Mouse (Mus musculus) gastrocnemius, adult 2 months (tissue): Measurements from ENCODE around the gene Lyrm9. TPM values are rescaled to one million over a fixed set of nuclear protein-coding genes. Genes with fewer than 3 reads are reported as not detected.

Experiments used
- DNase-seq: peaks from one replicate; pipeline ENCODE4 v3.0.0; 2022
- H3K27ac ChIP-seq: fragments of 200-600 bp; 2 replicates; pipeline ENCODE4 v1.8.1; 2022; ENCODE audit warnings: mild to moderate bottlenecking
- H3K4me3 ChIP-seq: fragments of 200-600 bp; 2 replicates; pipeline ENCODE4 v1.8.1; 2022; ENCODE audit warnings: mild to moderate bottlenecking, moderate library complexity
- CTCF ChIP-seq: fragments of 200-600 bp; IDR thresholded peaks from 2 replicates; pipeline ENCODE4 v1.8.1; 2022; ENCODE audit warnings: antibody characterized with exemption, mild to moderate bottlenecking, moderate library complexity
- intact Hi-C: fragments of 180-260 bp; cut with DNase I; formaldehyde crosslinking; loops from one replicate; pipeline ENCODE4 v1.15.1; 2025
- total RNA-seq, 2 experiments: library from RNA; stranded (reverse); gene quantifications; 2 replicates each; pipeline ENCODE4 v1.2.3; 2021

The Lyrm9 gene
- total RNA-seq, 2 experiments from 2014 or later, result 15.0 to 15.3 TPM

DNA sequence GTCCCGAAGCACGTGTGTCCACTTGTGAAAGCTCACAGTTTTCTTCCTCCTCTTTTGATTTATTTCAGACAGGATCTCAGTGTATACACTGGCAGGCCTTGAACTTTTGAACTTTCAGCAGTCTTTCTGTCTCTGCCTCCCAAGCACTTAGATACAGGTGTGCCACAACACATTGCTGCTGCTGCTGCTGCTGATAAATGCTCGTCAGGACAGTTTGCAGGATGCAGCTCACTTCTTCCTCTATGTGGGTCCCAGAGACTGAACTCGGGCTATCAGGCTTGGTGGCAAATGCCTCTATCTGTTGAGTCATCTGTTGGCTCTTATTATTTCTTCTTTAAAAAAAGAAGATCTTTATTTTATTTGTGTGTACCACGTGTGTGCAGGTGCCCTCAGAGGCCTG lies 13.8 kb downstream of the Lyrm9 start:
- intact Hi-C loops, result no loop called here
- Histone ChIP-seq H3K27ac (no peak overlapping the region), H3K4me3 (no peak overlapping the region)
- no peak for TF ChIP-seq CTCF
- no peak for DNase-seq

DNA sequence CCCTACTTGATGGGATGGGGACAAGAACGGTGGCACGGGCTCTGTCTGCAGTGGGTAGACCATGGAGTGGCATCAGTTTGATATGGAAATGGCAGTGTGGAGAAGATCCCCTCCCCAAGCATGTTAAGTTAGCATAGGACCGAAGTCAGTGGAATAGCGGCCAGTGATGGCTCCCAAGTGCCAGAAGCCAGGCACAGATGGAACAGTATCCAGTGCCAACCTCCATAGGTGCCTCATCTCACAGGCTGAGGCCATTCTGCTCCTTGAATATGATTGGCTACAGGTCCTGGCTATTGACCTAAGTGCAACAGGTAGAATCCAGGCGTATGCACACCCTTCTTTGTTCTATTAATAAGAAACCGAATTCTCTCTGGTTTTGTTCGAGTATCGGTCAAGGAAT lies 15.6 kb downstream of the Lyrm9 start:
- intact Hi-C loops, result no loop called here
- H3K27ac ChIP-seq, result no peak overlapping the region
- DNase-seq, result no peak
- no peak overlapping the region for H3K4me3 ChIP-seq
- TF ChIP-seq CTCF, result no peak

GRCm38 (mm10) chr11:78846620-78847019 lies 20.2 kb downstream of the Lyrm9 start:
- no peak overlapping the region for H3K27ac ChIP-seq
- intact Hi-C loops, result no loop called here
- no peak overlapping the region for H3K4me3 ChIP-seq
- no peak for DNase-seq
- TF ChIP-seq CTCF, result no peak

GRCm38 (mm10) chr11:78847884-78848848 lies 21.8 kb downstream of the Lyrm9 start:
- intact Hi-C loops, result no loop called here
- no peak for DNase-seq
- Histone ChIP-seq H3K4me3 (no peak overlapping the region), H3K27ac (no peak overlapping the region)
- no peak for TF ChIP-seq CTCF

DNA sequence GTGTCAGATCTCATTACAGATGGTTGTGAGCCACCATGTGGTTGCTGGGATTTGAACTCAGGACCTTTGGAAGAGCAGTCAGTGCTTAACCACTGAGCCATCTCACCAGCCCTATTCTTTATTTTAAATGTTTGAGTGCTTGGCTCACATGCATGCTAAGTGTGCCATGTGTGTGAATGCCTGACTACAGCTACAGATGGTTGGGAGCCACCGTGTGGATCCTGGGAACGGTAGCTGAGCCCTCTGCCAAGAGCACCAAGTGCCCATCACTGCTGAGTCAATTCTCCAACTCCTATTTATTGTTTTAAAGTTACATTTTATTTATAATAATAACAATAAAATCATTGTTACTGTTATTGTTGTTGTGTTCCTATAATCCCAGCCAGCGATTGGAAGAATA lies 23.5 kb downstream of the Lyrm9 start:
- no peak overlapping the region for H3K4me3 ChIP-seq
- no peak for TF ChIP-seq CTCF
- no peak overlapping the region for H3K27ac ChIP-seq
- DNase-seq, result no peak
- intact Hi-C loops, result no loop called here

GRCm38 (mm10) chr11:78851216-78851870 lies 25.0 kb downstream of the Lyrm9 start:
- Histone ChIP-seq H3K4me3 (no peak overlapping the region), H3K27ac (no peak overlapping the region)
- no peak for DNase-seq
- intact Hi-C loops, result no loop called here
- TF ChIP-seq CTCF, result no peak

DNA sequence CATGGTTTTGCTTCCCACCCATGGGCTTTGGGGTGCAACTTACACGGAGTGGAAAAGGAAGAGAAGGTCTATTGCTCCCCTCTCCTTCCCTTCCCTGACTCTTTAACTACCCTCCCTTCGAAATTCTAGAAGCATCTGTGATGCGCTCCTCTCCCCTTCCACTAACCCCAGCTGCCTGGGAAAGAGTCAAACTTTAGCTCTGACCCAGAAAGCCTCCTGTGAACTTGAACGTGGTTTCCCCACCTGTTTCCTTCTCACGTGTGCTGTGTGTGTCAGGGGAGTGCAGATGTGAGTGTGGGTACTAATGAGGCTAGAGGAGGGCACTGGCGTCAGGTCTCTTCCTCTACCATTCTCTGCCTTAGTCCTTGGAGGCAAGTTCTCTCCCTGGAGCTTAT lies 25.5 kb downstream of the Lyrm9 start:
- no peak for TF ChIP-seq CTCF
- Histone ChIP-seq H3K4me3 (no peak overlapping the region), H3K27ac (no peak overlapping the region)
- intact Hi-C loops, result no loop called here
- no peak for DNase-seq

DNA sequence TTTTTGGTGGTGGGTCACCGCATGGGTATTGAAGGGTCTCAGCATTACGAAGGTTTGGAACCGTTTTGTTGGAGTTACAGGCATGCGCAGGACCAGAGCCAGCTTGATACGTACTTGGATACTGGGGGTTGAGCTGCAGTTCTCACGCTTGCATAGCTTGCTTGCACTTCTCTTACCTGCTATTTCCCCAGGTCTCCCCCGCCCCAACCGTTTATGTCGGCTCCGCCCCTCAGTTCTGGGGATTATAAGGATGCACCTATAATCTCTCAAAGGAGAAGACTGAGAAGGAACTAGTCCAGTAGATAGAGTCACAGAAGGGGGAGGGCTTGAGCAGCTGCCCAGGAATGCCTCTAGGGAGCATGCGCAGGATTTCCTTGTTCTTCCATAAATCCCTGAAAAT lies 26.1 kb downstream of the Lyrm9 start:
- intact Hi-C loops, result no loop called here
- Histone ChIP-seq H3K27ac (no peak overlapping the region), H3K4me3 (no peak overlapping the region)
- TF ChIP-seq CTCF, result no peak
- no peak for DNase-seq

DNA sequence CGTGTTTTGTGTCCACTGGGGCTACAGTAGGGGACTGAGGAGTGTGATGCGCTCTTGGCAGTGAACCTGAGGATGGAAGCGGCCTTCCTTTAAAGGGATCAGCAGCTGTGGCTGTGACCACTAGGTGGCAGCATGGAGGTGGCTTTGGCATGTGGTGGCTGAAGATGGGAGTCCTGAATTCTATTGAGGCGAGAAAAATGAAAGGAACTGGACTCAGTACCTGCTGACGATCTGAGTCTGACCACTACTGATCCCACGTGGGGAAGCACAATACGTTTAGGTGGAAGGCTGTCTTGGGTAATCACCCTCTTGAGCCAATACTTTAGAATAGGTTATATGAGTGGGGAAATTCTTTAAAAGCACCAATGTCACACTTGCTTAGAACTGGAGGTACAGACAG lies 29.9 kb downstream of the Lyrm9 start:
- H3K27ac ChIP-seq, result no peak overlapping the region
- TF ChIP-seq CTCF, result peak; percentile 83
- DNase-seq, result peak; percentile 86
- no peak overlapping the region for H3K4me3 ChIP-seq
- intact Hi-C loops, result loop anchor here (1.0 to 2.0 kb wide), 2 partner anchors 66 to 101 kb away; no protein-coding TSS in a partner anchor

- intact Hi-C loops, result loop anchor here (2.0 kb wide), 1 partner anchor 65 kb away; no protein-coding TSS in a partner anchor
- no peak for TF ChIP-seq CTCF
Observed at GRCm38 (mm10) chr11:78857611-78858010, 31.2 kb downstream of the Lyrm9 start.

GRCm38 (mm10) chr11:78863898-78864297 lies 37.5 kb downstream of the Lyrm9 start:
- no peak for TF ChIP-seq CTCF
- no peak for DNase-seq
- intact Hi-C loops, result no loop called here
- H3K27ac ChIP-seq, result no peak overlapping the region
- no peak overlapping the region for H3K4me3 ChIP-seq

More at GRCm38 (mm10) chr11:78857611-78858010, 31.2 kb downstream of the Lyrm9 start:
- no peak overlapping the region for H3K4me3 ChIP-seq
- no peak overlapping the region for H3K27ac ChIP-seq
- DNase-seq, result no peak

- intact Hi-C loops, result no loop called here
- no peak for TF ChIP-seq CTCF
- Histone ChIP-seq H3K27ac (no peak overlapping the region), H3K4me3 (no peak overlapping the region)
- DNase-seq, result no peak
Observed at GRCm38 (mm10) chr11:78864567-78865278, 38.3 kb downstream of the Lyrm9 start.

DNA sequence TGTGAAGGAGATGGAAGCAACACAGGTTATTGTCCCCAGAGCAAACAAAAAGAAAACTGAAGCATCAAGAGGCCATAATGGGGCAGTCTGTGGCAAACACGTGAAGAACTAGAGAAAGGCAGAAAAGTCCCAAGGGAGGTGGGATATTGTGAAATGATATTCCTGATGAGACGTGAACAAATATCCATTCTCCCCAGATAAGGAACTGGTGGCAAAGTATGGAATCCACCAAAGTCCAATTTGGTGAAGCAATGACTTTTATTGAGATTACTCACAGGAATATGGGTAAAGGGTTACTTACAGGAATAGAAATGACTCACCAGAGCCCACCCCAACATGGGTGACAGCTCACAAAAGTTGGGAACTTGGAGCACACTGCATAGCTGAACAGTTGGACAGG lies 38.9 kb downstream of the Lyrm9 start:
- no peak overlapping the region for H3K27ac ChIP-seq
- no peak for TF ChIP-seq CTCF
- H3K4me3 ChIP-seq, result no peak overlapping the region
- no peak for DNase-seq
- intact Hi-C loops, result no loop called here
